Mouse (Mus musculus) gastrocnemius, postnatal 10 days (tissue): ENCODE data around the gene Emc10. TPM values are rescaled to one million over a fixed set of nuclear protein-coding genes. Genes with fewer than 3 reads are reported as not detected.

ENCODE experiments used
- DNase-seq: peaks from one replicate; pipeline ENCODE4 v3.0.0; 2021; ENCODE audit warnings: mixed read lengths
- total RNA-seq, 2 experiments: library from RNA; stranded (reverse); gene quantifications; 2 replicates each; pipeline ENCODE4 v1.2.3; 2021

The Emc10 gene
- total RNA-seq, 2 experiments from 2014 or later = 50.8 to 52.6 TPM

DNA sequence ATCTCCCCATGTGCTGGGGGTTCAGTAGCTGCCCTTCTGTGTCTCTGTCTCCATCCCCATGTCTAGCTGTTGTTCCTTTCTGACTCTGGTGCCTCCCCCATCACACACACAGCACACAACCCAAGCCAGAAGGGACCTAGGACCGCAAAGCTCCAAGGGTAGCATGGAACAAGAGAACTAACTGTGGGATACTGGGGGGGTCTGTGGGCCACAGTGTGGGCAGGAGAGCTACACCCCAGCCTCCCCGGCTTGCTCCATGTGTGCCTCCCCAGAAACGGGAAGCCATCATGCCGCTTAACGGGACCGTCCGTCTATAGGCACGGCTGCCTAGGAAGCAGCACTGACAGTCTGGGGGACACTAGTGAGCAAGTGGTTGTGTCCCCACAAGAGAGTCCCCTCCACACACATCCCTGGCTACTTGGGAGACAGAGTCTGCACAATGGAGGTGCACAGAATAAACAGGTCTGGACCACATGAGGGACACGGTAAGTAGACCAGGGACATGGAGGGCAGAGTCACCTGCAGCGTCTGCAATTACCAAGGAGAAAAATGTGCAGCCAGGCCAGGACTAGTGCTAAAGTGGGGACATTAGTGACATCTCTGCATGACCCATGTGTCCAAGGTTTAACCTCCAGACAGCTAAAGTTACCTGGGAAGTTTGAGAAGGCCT is 32.6 kb downstream of the Emc10 start:
- DNase-seq = no peak

DNA sequence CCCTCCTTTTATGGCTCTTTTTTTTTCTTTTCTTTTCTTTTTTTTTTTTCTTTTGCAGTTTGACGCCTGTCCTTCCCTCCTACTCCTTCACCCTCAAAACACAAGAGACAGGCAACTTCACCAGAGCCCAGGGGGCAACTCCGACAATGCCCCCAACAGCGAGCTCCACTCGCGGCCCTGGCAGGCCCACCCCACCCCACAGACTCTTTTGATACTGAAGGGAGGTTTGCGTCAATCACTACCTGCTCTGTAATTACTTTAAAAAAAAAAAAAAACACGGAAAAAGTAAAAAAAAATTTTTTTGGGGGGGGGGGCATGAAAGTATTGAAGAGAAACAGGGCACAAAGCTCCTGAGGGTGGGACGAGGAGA is 33.3 kb downstream of the Emc10 start:
- DNase-seq = no peak

DNA sequence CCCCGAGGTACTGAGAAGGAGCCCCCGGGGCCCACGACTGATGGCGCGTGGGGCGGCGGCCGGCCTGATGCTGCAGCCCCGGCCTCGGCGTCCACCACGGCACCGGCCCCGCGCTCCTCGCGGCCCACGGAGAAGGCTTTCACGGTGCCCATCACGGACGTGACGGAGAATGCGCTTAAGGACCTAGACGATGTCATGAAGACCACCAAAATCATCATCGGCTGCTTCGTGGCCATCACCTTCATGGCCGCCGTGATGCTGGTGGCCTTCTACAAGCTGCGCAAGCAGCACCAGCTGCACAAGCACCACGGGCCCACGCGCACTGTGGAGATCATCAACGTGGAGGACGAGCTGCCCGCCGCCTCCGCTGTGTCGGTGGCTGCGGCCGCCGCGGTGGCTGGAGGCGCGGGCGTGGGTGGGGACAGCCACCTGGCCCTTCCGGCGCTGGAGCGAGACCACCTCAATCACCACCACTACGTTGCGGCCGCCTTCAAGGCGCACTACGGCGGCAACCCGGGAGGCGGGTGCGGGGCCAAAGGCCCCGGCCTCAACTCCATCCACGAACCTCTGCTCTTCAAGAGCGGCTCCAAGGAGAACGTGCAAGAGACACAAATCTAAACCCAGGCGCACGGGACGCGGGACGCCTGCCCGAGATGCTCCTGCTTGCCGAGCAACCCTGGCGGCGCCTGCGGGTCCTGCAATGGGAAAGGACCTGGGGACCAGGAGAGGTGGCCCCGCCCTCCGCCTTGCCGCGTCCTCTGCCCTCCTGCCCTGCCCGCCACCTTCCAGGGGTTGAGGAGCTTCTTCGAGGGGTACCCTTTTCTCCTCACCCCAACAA is 33.9 kb downstream of the Emc10 start:
- DNase-seq = peak; percentile 66

DNA sequence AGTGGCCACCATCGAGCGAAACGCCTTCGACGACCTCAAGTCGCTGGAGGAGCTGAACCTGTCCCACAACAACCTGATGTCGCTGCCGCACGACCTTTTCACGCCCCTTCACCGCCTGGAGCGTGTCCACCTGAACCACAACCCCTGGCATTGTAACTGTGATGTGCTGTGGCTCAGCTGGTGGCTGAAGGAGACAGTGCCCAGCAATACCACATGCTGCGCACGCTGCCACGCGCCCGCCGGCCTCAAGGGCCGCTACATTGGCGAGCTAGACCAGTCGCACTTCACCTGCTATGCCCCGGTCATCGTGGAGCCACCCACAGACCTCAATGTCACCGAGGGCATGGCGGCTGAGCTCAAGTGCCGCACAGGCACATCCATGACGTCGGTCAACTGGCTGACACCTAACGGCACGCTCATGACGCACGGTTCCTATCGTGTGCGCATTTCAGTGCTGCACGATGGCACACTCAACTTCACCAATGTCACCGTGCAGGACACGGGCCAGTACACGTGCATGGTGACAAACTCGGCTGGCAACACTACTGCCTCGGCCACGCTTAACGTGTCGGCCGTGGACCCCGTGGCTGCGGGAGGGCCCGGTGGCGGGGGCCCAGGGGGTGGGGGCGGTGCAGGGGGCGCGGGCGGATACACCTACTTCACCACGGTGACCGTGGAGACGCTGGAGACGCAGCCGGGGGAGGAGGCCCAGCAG is 34.7 kb downstream of the Emc10 start:
- DNase-seq = no peak

DNA sequence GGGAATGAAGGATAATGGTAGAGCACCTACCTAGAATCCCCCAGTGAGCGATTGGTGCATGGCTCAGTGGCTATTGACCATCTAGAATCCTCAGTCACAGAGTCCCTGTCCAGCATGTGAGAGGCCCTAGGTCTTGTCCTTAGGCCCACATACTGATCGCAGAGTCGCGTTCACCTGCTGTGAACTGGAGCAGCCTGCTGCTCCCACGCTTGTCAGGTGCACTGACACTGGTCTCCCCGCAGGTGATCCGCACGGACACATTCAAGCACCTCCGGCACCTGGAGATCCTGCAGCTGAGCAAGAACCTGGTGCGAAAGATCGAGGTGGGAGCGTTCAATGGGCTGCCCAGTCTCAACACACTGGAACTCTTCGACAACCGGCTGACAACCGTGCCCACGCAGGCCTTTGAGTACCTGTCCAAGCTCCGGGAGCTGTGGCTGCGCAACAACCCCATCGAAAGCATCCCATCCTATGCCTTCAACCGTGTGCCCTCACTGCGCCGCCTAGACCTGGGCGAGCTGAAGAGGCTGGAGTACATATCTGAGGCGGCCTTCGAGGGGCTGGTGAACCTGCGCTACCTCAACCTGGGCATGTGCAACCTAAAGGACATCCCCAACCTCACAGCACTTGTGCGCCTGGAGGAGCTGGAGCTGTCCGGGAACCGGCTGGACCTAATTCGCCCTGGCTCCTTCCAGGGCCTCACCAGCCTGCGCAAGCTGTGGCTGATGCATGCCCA is 35.4 kb downstream of the Emc10 start:
- DNase-seq = no peak

DNA sequence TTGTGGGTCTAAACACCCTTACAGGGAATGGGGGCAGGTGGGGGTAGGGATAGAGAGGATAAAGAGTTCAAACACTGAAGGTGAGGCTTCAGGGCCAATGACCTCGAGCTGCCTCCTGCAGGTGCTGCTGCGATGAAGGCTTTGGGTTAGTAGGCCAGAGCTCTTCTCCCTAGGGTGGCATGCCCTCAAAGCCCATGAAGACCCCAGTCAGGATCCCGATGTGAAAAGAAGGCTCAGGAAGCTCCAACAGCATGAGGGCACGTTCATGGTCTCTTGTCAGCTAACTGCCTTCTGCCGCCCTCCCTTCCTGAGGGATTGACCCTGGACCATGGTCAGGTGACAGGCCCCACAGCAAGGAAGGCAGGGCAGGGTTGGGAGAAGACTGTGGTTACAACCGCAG is 36.3 kb downstream of the Emc10 start:
- DNase-seq = no peak

DNA sequence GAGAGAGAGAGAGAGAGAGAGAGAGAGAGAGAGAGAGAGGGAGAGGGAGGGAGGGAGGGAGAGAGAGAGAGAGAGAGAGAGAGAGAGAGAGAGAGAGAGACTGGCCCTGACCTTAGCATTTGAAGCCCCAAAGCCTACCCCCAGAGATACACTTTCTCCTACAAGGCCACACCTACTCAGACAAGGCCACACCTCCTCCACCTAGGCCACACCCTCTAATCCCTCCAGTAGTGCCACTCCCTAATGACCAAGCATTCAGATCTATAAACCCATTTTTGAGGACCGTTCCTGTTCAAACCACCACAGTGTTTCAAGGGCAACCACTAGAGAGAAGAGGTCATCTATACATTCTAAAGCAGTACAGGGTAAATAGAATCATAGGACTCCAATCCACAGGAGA is 40.0 kb downstream of the Emc10 start:
- DNase-seq = no peak

DNA sequence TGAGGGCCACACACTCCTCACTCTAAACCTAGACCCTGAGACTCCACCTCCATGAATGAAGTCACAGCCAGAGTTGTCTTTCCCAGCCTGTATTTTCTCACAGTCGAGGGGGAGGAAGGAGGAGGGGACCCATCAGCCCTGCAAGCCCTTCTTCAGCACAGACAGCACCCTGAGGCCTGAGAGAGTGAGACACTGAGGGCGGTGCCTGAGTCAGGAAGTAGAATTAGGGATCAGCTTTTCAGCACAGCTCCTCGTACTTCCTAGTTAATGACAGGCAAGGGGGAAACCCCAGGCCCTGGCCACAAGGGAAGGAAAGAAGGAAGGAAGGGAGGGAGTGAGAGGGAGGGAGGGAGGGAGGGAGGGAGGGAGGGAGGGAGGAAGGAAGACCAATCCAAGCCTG is 43.1 kb downstream of the Emc10 start:
- DNase-seq = no peak

DNA sequence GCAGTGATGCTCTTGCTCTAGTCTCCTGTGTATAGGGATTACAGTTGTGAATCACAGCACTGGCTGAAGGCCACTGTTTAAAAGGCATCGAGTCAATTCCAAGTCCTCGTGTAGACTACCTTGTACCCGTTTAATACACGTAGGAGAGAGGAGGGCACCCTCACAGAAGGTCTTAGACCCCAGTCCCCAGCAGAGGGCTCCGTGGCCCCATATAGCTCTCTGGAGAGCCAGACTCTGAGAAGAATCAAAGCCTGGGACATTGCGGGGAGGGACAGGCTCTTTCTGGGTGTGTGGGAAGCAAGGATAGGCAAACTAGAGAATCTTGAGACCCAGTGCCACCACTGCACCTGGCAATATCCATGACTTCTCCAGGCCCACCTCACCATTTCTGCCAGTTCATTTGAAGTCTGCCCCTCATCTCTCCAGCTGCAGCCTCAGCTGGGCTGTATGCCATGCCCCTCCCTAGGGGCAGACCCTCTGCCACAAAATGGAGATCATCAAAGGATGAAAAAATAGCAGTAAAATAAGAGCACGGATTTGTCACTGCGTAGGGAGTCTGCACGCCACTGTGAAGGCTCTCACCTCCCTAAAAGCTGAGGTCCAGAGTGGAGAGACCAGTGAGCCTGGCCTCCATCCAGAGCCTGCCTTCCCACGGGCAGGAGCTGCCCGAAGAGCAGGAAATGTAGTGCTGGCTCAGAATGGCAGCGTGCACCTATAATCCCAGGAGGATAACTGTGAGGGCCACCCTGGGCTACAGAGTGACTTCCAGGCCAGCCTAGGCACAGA is 50.1 kb downstream of the Emc10 start:
- no peak for DNase-seq

DNA sequence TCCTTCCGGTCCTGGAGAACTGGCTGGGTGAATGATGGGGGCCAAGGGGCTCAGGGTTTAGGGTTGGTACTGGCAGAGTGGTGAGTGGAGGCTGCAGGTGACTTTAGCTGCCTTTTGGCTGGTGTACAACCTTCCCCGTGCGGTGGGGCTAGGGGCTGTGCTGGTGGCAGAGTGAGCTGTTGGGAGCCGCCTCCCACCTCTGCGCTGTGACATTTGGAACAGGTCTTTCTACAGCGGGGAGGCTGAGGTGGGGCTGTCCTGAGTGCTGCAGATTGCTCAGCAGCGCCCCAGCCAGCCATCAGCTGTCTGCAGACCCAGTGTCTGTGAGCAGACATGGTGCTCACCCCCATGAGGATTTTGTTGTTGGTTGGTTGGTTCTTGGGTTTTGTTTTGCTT is 50.8 kb downstream of the Emc10 start:
- no peak for DNase-seq

DNA sequence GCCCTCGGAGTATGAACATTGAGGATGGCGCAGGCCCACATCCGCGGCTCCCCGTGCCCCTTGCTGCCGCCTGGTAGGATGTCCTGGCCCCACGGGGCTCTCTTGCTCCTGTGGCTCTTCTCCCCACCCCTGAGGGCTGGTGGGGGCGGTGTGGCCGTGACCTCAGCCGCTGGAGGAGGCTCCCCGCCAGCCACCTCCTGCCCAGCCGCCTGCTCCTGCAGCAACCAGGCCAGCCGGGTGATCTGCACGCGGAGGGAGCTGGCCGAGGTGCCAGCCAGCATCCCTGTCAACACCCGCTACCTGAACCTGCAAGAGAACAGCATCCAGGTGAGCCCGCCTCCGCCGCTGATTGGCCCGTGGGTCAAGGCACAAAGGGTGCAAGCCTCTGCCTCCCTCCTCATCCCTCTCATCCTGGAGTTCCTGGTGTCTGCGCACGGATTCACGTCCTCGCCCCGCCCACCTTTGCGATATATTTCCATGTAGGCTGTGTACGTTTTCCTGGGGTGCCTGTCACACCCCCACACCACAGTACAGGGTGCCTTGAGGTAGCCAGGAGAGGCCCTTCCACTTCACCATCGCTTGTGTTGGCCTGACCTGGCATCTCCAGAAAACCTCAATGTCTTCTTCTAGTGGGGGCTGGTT is 51.3 kb downstream of the Emc10 start:
- DNase-seq = no peak

DNA sequence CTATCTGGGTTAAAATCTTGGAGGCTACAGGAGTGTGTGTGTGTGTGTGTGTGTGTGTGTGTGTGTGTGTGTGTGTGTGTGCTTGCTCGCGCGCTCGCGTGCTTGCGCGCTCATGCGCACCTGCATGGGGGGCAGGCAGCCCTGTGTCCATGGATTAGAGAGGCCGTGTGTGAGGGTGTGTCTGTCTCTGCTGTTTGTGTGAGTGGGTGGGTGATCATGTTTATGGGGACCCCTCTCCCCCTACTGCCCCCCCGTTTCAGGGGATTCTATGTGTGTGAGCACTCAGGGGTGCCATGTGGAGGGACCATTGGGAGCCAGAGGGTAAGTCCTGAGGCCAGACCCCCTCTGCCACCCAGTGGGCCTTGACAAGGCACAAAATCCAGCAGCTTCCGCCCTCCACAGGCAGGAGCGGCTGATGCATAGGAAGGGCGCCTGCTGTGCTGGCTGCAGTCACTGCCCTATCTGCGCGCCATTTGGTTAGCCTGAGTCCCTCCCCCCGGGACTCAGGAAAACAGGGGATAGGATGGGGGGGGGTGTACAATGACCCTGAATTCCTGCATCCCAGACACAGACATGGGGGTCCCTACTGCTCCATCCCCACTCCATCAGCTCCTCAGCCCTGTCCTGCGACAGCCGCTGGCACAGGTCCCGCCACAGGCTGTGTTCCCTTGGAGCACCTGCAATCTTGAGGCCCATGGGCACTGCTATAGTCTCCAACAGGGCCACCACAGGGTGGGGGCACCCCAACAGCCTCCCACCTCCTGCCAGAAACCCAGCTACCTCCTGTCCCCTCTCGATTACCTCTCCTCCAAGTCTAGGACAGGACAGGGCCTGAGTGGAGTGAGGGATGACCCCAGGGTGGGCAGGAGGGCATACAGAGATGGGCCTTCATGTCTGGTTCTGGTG is 52.8 kb downstream of the Emc10 start:
- DNase-seq = no peak

DNA sequence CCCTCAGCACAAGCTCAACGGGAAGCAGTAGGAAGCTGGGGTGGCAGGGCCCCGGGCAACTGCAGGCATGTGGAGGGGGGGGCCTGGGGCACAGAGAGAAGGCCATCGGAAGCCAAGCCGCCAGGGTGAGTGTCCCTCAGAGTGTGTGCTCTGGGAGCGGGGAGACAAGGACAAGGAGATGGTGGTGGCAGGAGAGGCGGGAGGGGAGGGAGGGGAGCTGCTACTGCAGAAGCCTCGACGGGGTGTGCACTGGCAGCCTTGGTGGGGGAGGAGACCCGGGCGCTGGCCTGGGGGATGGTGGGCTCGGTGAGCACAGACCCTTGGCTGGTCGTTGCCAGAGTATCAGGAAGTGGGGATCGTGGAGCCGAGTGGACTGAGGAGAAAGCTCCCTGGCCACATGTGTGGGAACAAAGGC is 53.9 kb downstream of the Emc10 start:
- no peak for DNase-seq

DNA sequence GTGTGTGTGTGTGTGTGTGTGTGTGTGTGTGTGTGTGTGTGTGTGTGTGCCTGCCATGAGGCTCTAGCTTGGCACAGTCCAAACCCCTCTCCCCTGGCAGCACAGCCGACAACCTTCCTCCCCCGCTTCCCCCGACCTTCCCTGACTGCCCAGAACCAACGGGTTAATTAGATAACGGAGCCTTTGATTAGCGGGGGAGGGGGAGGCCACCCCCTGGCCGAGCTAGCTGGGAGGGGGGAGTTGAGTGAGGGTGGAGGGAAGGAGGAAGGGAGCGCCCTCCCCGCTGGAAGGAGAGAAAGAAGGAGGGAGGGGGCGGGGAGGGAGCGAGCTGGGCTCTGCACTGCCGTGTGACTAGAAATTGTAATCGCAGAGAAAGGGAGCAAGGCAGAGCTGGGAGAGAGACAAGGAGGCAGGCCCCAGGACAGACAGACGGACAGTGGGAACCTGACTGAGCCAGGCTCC is 54.6 kb downstream of the Emc10 start:
- no peak for DNase-seq

DNA sequence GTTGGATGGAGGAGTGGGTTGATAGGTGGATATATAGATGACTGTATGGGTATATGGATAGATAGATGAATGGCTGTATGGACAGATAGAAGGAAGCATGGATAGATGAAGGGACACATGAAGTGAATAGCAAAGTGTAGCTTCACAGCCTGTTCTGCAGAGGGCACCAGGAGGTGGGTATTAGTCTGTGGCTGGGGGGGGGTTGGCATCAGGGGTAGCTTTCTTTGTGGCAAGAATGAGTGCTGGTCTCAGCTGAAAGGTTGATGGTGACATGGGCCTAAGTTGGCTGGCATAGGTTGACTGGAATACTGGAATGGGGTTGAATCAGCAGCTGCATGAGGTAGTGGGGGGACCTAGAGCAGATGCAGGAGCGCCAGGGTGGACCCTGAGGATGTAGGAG is 55.1 kb downstream of the Emc10 start:
- DNase-seq = no peak

DNA sequence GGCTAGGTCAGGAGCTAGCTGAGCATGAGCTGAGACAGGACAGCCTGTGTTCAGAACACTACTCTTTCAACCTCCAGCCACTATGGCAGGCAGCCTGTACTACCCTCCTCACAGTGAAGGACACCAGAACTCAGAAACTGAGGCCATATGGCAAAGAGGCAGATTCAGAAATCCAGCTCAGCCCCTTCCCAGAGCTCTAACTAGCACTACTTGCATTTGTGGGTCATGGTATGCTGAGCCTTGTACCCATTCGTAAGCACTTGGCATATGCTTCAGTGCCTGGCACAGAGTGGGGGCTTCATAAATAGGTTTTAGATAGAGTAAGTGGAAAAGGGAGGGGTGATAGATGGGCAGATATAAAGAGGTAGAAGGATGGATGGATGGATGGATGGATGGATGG is 55.9 kb downstream of the Emc10 start:
- DNase-seq = no peak
